26 mouse cellular contexts compared by ENCODE assay signal in genomic region chr6:101674846-101675245, GRCm38 (mm10).
DNase-seq lines count a peak whose midpoint lies in the region; ATAC-seq and TF ChIP-seq lines count a peak whose summit lies in the region.
"Had no signal": no experiment of that assay in that cellular context is flagged by ENCODE, and none has a peak within 500 bp of the region (broad histone marks: within the 10 kb centered on the region; RNA-seq: fewer than 3 reads in every experiment).

No protein-coding gene starts in this region.

- no peaks in the 10 kb centered on the region for H3K27me3 ChIP-seq in forebrain, embryonic 14.5 days (replicated peaks; ENCODE audit: control insufficient read depth, insufficient read depth, low read length)
- no peaks in the 10 kb centered on the region for H3K27me3 ChIP-seq in forebrain, embryonic 10.5 days (ENCODE audit: poor library complexity, severe bottlenecking)
- no peaks in the 10 kb centered on the region for H3K27me3 ChIP-seq in hindbrain, embryonic 14.5 days (ENCODE audit: control insufficient read depth, insufficient read depth, low read length)
- H3K27me3 ChIP-seq in hindbrain, embryonic 11.5 days (ENCODE audit: control insufficient read depth, insufficient read depth, low read length), result no peaks in the 10 kb centered on the region
- no peaks in the 10 kb centered on the region for H3K27me3 ChIP-seq in hindbrain, embryonic 10.5 days (ENCODE audit: insufficient read depth, poor library complexity, severe bottlenecking)
- H3K27me3 ChIP-seq: CH12.LX; embryonic facial prominence, embryonic 13.5 days; hindbrain, embryonic 15.5 days had no signal

- no peak overlapping the region for H3K4me2 ChIP-seq in forebrain, embryonic 14.5 days (ENCODE audit: low read length)
- no peak overlapping the region for H3K4me2 ChIP-seq in hindbrain, embryonic 14.5 days (replicated peaks)
- H3K4me2 ChIP-seq in hindbrain, embryonic 11.5 days (replicated peaks; ENCODE audit: low read depth, low read length), result no peak overlapping the region
- H3K4me2 ChIP-seq: embryonic facial prominence, embryonic 13.5 days; heart, embryonic 11.5 days; hindbrain, embryonic 15.5 days had no signal

- H3K9me3 ChIP-seq in forebrain, embryonic 14.5 days (replicated peaks; ENCODE audit: control insufficient read depth, low read length), result no peaks in the 10 kb centered on the region
- no peaks in the 10 kb centered on the region for H3K9me3 ChIP-seq in forebrain, embryonic 10.5 days
- H3K9me3 ChIP-seq in hindbrain, embryonic 14.5 days (ENCODE audit: control insufficient read depth, low read length), result no peaks in the 10 kb centered on the region
- H3K9me3 ChIP-seq in hindbrain, embryonic 11.5 days (ENCODE audit: control insufficient read depth, low read length), result no peaks in the 10 kb centered on the region
- H3K9me3 ChIP-seq in hindbrain, embryonic 10.5 days, result no peaks in the 10 kb centered on the region
- H3K9me3 ChIP-seq: embryonic facial prominence, embryonic 10.5 days; embryonic facial prominence, embryonic 13.5 days; hindbrain, embryonic 15.5 days had no signal

- no peak overlapping the region for H3K27ac ChIP-seq in forebrain, embryonic 14.5 days (ENCODE audit: low read depth, low read length)
- H3K27ac ChIP-seq in forebrain, embryonic 10.5 days, result no peak overlapping the region
- no peak overlapping the region for H3K27ac ChIP-seq in hindbrain, embryonic 14.5 days
- no peak overlapping the region for H3K27ac ChIP-seq in hindbrain, embryonic 11.5 days (ENCODE audit: low read depth, low read length)
- no peak overlapping the region for H3K27ac ChIP-seq in hindbrain, embryonic 10.5 days
- H3K27ac ChIP-seq: embryonic facial prominence, embryonic 10.5 days; embryonic facial prominence, embryonic 13.5 days; gastrocnemius, adult 2 months; hindbrain, embryonic 15.5 days had no signal

- TF ChIP-seq POLR2A in brain, embryonic 14.5 days (IDR thresholded peaks at IDR 0.05; ENCODE audit: borderline replicate concordance, extremely low read depth, insufficient read depth, insufficient read length, poor library complexity, severe bottlenecking), result no peak

- 41% methylated on average over 4 of the region's 4 CpGs for WGBS in forebrain, embryonic 14.5 days
- 88% methylated on average over 4 of the region's 4 CpGs for WGBS in forebrain, embryonic 10.5 days
- WGBS in hindbrain, embryonic 14.5 days, result 69% methylated on average over 4 of the region's 4 CpGs
- WGBS in hindbrain, embryonic 11.5 days, result 89% methylated on average over 4 of the region's 4 CpGs
- WGBS in hindbrain, embryonic 10.5 days, result 86% methylated on average over 4 of the region's 4 CpGs

- peak; percentile 41 for DNase-seq in forebrain, embryonic 14.5 days (ENCODE audit: low spot score)
- DNase-seq in forebrain, embryonic 10.5 days (ENCODE audit: extremely low spot score, low spot score), result no peak
- peak; percentile 22 for DNase-seq in hindbrain, embryonic 14.5 days (ENCODE audit: low spot score)
- no peak for DNase-seq in hindbrain, embryonic 11.5 days (ENCODE audit: low spot score)
- peak; percentile 35 for DNase-seq in brain, embryonic 14.5 days (ENCODE audit: low read depth)
- DNase-seq in kidney, adult 9 months, result no peak
- no peak for DNase-seq in hindbrain, embryonic 10.5 days (ENCODE audit: low spot score)
- DNase-seq: adrenal gland, adult 2 months; adrenal gland, postnatal 14 days; B cell, adult 2 months; cerebellum, adult 11-12 months; cerebellum, adult 8-10 months; cerebellum, postnatal 10 days; cerebellum, postnatal 36 days; embryo, embryonic 11 days; gastrocnemius, adult 2 months; gastrocnemius, postnatal 14 days; heart, adult 11 months had no signal

- no peak overlapping the region for H3K4me3 ChIP-seq in forebrain, embryonic 14.5 days (ENCODE audit: low read depth, low read length)
- H3K4me3 ChIP-seq in forebrain, embryonic 10.5 days, result no peak overlapping the region
- H3K4me3 ChIP-seq in hindbrain, embryonic 14.5 days (replicated peaks; ENCODE audit: low read length), result no peak overlapping the region
- no peak overlapping the region for H3K4me3 ChIP-seq in hindbrain, embryonic 11.5 days (ENCODE audit: low read depth, low read length)
- H3K4me3 ChIP-seq in hindbrain, embryonic 10.5 days, result no peak overlapping the region
- H3K4me3 ChIP-seq: embryonic facial prominence, embryonic 10.5 days; embryonic facial prominence, embryonic 13.5 days; erythroblast, embryonic 14.5 days; gastrocnemius, adult 2 months; hindbrain, embryonic 15.5 days had no signal

- peak; percentile 55; the same call in 1 of the 2 replicates for ATAC-seq in forebrain, embryonic 14.5 days
- no peak for ATAC-seq in hindbrain, embryonic 14.5 days (ENCODE audit: low FRiP score)
- no peak for ATAC-seq in hindbrain, embryonic 11.5 days (ENCODE audit: low FRiP score)
- ATAC-seq: intestine, postnatal 0 days had no signal

- no peak for TF ChIP-seq CTCF in brain, embryonic 14.5 days (IDR thresholded peaks at IDR 0.05; ENCODE audit: borderline replicate concordance, extremely low read depth, insufficient read depth, insufficient read length)

- no peak overlapping the region for H3K9ac ChIP-seq in forebrain, embryonic 14.5 days (ENCODE audit: low read length)
- no peak overlapping the region for H3K9ac ChIP-seq in hindbrain, embryonic 14.5 days
- H3K9ac ChIP-seq in hindbrain, embryonic 11.5 days (ENCODE audit: low read depth, low read length), result no peak overlapping the region
- H3K9ac ChIP-seq: embryonic facial prominence, embryonic 13.5 days; hindbrain, embryonic 15.5 days had no signal

- H3K36me3 ChIP-seq in forebrain, embryonic 14.5 days (ENCODE audit: control insufficient read depth, insufficient read depth, low read length), result no peaks in the 10 kb centered on the region
- no peaks in the 10 kb centered on the region for H3K36me3 ChIP-seq in forebrain, embryonic 10.5 days (replicated peaks)
- no peaks in the 10 kb centered on the region for H3K36me3 ChIP-seq in hindbrain, embryonic 14.5 days (replicated peaks; ENCODE audit: control insufficient read depth, insufficient read depth)
- H3K36me3 ChIP-seq in hindbrain, embryonic 11.5 days (ENCODE audit: control insufficient read depth, insufficient read depth, low read length), result no peaks in the 10 kb centered on the region
- no peaks in the 10 kb centered on the region for H3K36me3 ChIP-seq in hindbrain, embryonic 10.5 days
- H3K36me3 ChIP-seq: embryonic facial prominence, embryonic 10.5 days; embryonic facial prominence, embryonic 13.5 days; G1E; hindbrain, embryonic 15.5 days had no signal

- H3K4me1 ChIP-seq in forebrain, embryonic 14.5 days (ENCODE audit: control insufficient read depth, insufficient read depth, low read length), result no peaks in the 10 kb centered on the region
- H3K4me1 ChIP-seq in forebrain, embryonic 10.5 days, result peaks cover 6% of the 10 kb centered on the region
- H3K4me1 ChIP-seq in hindbrain, embryonic 14.5 days (replicated peaks; ENCODE audit: control insufficient read depth, insufficient read depth, low read length), result peaks cover 3% of the 10 kb centered on the region; the same call in 1 of the 2 replicates
- H3K4me1 ChIP-seq in hindbrain, embryonic 11.5 days (replicated peaks; ENCODE audit: control insufficient read depth, insufficient read depth, low read length), result no peaks in the 10 kb centered on the region
- H3K4me1 ChIP-seq in hindbrain, embryonic 10.5 days (replicated peaks), result peaks cover 13% of the 10 kb centered on the region
- H3K4me1 ChIP-seq: hindbrain, embryonic 15.5 days had no signal

Comparison
In these comparisons a context has a peak if more than half of its experiments do, and no peak if none do; other contexts are left out.
1. DNase-seq: peak in forebrain, embryonic 14.5 days (single experiment), hindbrain, embryonic 14.5 days (single experiment) and brain, embryonic 14.5 days (single experiment); none in forebrain, embryonic 10.5 days (single experiment), hindbrain, embryonic 11.5 days (single experiment), kidney, adult 9 months (single experiment) and hindbrain, embryonic 10.5 days (single experiment).